Mouse (Mus musculus) Patski (cell line): Measurements from ENCODE around the gene Klf16. TPM values are rescaled to one million over a fixed set of nuclear protein-coding genes. Genes with fewer than 3 reads are reported as not detected.
"Not testable (repeated sequence)": the region's sequence is repeated elsewhere in the genome, so short reads cannot be mapped to it uniquely, and the experiment has no call there.

Experiments used
- ATAC-seq: fragments of 100-300 bp; one replicate; pipeline ENCODE4 v1.8.0; 2021
- CTCF ChIA-PET: fragments of 350-600 bp; sonication (Branson Sonifier 250); formaldehyde crosslinking; loops from one replicate; lab custom pipeline; 2022; ENCODE audit warnings: inconsistent platforms; lab: Charles Lee
- POLR2A ChIA-PET: fragments of 350-600 bp; sonication (Branson Sonifier 250); formaldehyde crosslinking; loops from one replicate; lab custom pipeline; 2022; ENCODE audit warnings: antibody characterized with exemption, inconsistent platforms; lab: Charles Lee
- DNase-seq: peaks from one replicate; pipeline ENCODE4 v3.0.0-alpha.2; 2011; ENCODE audit warnings: low read depth, low spot score
- H3K27me3 ChIP-seq: fragments of 371-371 bp; one replicate; pipeline ENCODE4 v1.5.1; 2021
- CTCF ChIP-seq: fragments of 100-300 bp; IDR thresholded peaks from one replicate; pipeline ENCODE4 v1.5.1; 2021
- in situ Hi-C: fragments of 300-500 bp; cut with MboI; formaldehyde crosslinking; loops from 3 replicates; pipeline ENCODE4 v1.11.1; 2018; ENCODE audit warnings: low pct_unique_long_range_greater_than_20kb, mixed read lengths
- polyA plus RNA-seq: library from polyadenylated mRNA; unstranded; gene quantifications from one replicate; pipeline ENCODE4 v1.2.3, GENCODE M21; 2021

Gene Klf16
- polyA plus RNA-seq, 1 experiment from 2014 or later: 18.7 TPM

- no peak for TF ChIP-seq CTCF
- POLR2A ChIA-PET: no interaction called here
- no peaks in the 10 kb centered on the region for H3K27me3 ChIP-seq
- CTCF ChIA-PET: no interaction called here
- no peak for ATAC-seq
- in situ Hi-C loops: no loop called here
- no peak for DNase-seq
Observed at GRCm38 (mm10) chr10:80606306-80606705, 29.2 kb upstream of the Klf16 start.

GRCm38 (mm10) chr10:80605721-80606120 is 28.6 kb upstream of the Klf16 start, which contains the start of gene Gm49322:
Gm49322 (plus strand) TSS chr10:80606021.
- H3K27me3 ChIP-seq, CTCF ChIA-PET, in situ Hi-C loops, POLR2A ChIA-PET, ATAC-seq, DNase-seq: not testable (repeated sequence)

GRCm38 (mm10) chr10:80604988-80605387 is 27.9 kb upstream of the Klf16 start:
- no peaks in the 10 kb centered on the region for H3K27me3 ChIP-seq
- no peak for DNase-seq
- ATAC-seq: no peak
- CTCF ChIA-PET: no interaction called here
- in situ Hi-C loops: no loop called here
- TF ChIP-seq CTCF: no peak
- POLR2A ChIA-PET: interaction anchor here (1.6 kb wide), 1 partner anchor 9 kb away, joined by 4 read pairs; no protein-coding TSS in a partner anchor

GRCm38 (mm10) chr10:80604001-80604509 is 26.9 kb upstream of the Klf16 start:
- ATAC-seq (no peak), DNase-seq (no peak)
- no peaks in the 10 kb centered on the region for H3K27me3 ChIP-seq
- in situ Hi-C loops: no loop called here
- ChIA-PET POLR2A (interaction anchor here (0.8 to 1.6 kb wide), 3 partner anchors 10 to 75 kb away, joined by 3 to 4 read pairs (median 4); no protein-coding TSS in a partner anchor), CTCF (interaction anchor here (0.9 to 1.4 kb wide), 3 partner anchors 14 to 80 kb away, joined by 3 to 6 read pairs (median 4); no protein-coding TSS in a partner anchor)
- no peak for TF ChIP-seq CTCF

- H3K27me3 ChIP-seq: no peaks in the 10 kb centered on the region
- TF ChIP-seq CTCF: no peak
- POLR2A ChIA-PET: interaction anchor here (0.6 to 1.6 kb wide), 3 partner anchors 10 to 75 kb away, joined by 3 to 4 read pairs (median 3); no protein-coding TSS in a partner anchor
- DNase-seq (no peak), ATAC-seq (no peak)
- in situ Hi-C loops: no loop called here
- CTCF ChIA-PET: interaction anchor here (0.9 to 1.4 kb wide), 3 partner anchors 15 to 81 kb away, joined by 3 to 6 read pairs (median 4); no protein-coding TSS in a partner anchor
Observed at GRCm38 (mm10) chr10:80603364-80603763, 26.2 kb upstream of the Klf16 start.

- CTCF ChIA-PET: interaction anchor here (0.9 to 1.4 kb wide), 3 partner anchors 16 to 81 kb away, joined by 3 to 6 read pairs (median 4); no protein-coding TSS in a partner anchor
- in situ Hi-C loops: no loop called here
- no peak for TF ChIP-seq CTCF
- peak; percentile 73 for DNase-seq
- peak; percentile 74 for ATAC-seq
- H3K27me3 ChIP-seq: no peaks in the 10 kb centered on the region
- POLR2A ChIA-PET: interaction anchor here (0.6 kb wide), 1 partner anchor 72 kb away, joined by 3 read pairs; no protein-coding TSS in a partner anchor
Observed at GRCm38 (mm10) chr10:80602698-80603325, 25.7 kb upstream of the Klf16 start, which contains the start of the genes Scamp4 and Adat3. Scamp4 (plus strand) TSS chr10:80602872. Adat3 (plus strand) TSS chr10:80602880.

GRCm38 (mm10) chr10:80596318-80596717 is 19.2 kb upstream of the Klf16 start:
- no peaks in the 10 kb centered on the region for H3K27me3 ChIP-seq
- POLR2A ChIA-PET: no interaction called here
- DNase-seq (no peak), ATAC-seq (no peak)
- CTCF ChIA-PET: interaction anchor here (1.4 kb wide), 1 partner anchor 14 kb away, joined by 3 read pairs; no protein-coding TSS in a partner anchor
- no peak for TF ChIP-seq CTCF
- in situ Hi-C loops: no loop called here

- in situ Hi-C loops: no loop called here
- ATAC-seq (peak; percentile 83), DNase-seq (peak; percentile 86)
- POLR2A ChIA-PET: interaction anchor here (0.9 to 1.6 kb wide), 4 partner anchors 10 to 14 kb away, joined by 3 to 5 read pairs (median 4); no protein-coding TSS in a partner anchor
- H3K27me3 ChIP-seq: no peaks in the 10 kb centered on the region
- CTCF ChIA-PET: interaction anchor here (3.6 kb wide), 1 partner anchor 11 kb away, joined by 21 read pairs; no protein-coding TSS in a partner anchor
- no peak for TF ChIP-seq CTCF
Observed at GRCm38 (mm10) chr10:80589879-80590854, 13.0 kb upstream of the Klf16 start, which contains the start of gene Abhd17a. Abhd17a (minus strand) TSS chr10:80590341.

- in situ Hi-C loops: no loop called here
- POLR2A ChIA-PET: interaction anchor here (1.0 to 1.6 kb wide), 3 partner anchors 9 to 15 kb away, joined by 3 to 5 read pairs (median 4); no protein-coding TSS in a partner anchor
- no peak for TF ChIP-seq CTCF
- ATAC-seq (no peak), DNase-seq (no peak)
- H3K27me3 ChIP-seq: no peaks in the 10 kb centered on the region
- CTCF ChIA-PET: interaction anchor here (3.6 kb wide), 1 partner anchor 10 kb away, joined by 21 read pairs; no protein-coding TSS in a partner anchor
Observed at GRCm38 (mm10) chr10:80589127-80589878, 12.2 kb upstream of the Klf16 start.
